Mouse (Mus musculus): ENCODE data around the gene Kras. TPM values are rescaled to one million over a fixed set of nuclear protein-coding genes. Genes with fewer than 3 reads are reported as not detected.

The Kras gene
- 10 to 100 TPM; 24.1 to 27.6 TPM for total RNA-seq (2021)
- long read RNA-seq, experiment 1, full-length matches to known transcripts = 41 of 42 reads
- long read RNA-seq, experiment 1, partial matches to known transcripts = 0 of 42 reads
- long read RNA-seq, experiment 1, other reads (novel, unspliced or antisense) = 1 of 42 reads
- long read RNA-seq, experiment 2, full-length matches to known transcripts = 36 of 41 reads
- long read RNA-seq, experiment 2, partial matches to known transcripts = 0 of 41 reads
- long read RNA-seq, experiment 2, other reads (novel, unspliced or antisense) = 5 of 41 reads

GRCm38 (mm10) chr6:145250185-145250791, at the start of gene Kras:
Gene Kras, minus strand, starts transcription at chr6:145250239.
- DNase-seq = peak; percentile 93

DNA sequence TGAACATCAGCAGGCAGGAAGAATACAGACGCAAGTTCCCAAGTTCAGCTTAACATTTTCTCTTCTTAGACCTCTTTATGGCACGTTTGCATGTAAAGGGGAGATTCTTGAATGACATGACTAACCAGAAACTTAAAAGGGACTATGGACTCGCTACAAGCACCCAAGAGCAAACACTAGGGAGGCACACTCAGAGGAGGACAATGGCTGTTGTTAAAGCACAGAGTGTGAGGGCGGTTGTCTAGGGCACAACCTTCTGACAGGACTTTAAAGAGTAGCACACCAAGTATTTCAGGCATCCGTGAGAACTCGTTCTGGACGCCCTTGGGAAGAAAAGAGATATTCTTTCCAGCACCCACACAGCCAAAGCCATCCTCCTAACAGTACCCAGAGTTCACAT, 47.6 kb upstream of the Kras start:
- no peak for DNase-seq

GRCm38 (mm10) chr6:145296979-145297378, 46.9 kb upstream of the Kras start:
- no peak for DNase-seq

GRCm38 (mm10) chr6:145295171-145295570, 45.1 kb upstream of the Kras start:
- no peak for DNase-seq

DNA sequence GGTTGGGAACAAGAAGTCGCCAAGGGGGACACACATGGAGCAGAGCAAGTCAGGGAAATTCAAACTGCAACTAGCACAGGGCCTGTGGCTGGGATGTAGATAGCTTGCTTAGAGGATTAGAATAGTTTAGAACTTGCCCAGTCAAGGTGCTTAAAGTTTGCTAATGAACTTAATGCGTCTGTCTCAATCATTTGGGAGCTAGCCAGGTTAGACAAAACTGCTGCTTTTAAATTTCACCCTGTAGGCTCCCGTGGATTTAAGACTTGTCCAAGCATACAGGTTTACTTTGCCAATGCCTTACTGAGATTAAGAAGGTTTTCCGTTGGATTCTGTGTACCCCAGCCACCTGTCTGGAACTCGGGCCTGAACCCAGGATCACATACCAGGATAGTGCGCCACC, 43.1 kb upstream of the Kras start:
- no peak for DNase-seq

- peak; percentile 50 for DNase-seq
Observed at GRCm38 (mm10) chr6:145291383-145292289, 41.6 kb upstream of the Kras start.

DNA sequence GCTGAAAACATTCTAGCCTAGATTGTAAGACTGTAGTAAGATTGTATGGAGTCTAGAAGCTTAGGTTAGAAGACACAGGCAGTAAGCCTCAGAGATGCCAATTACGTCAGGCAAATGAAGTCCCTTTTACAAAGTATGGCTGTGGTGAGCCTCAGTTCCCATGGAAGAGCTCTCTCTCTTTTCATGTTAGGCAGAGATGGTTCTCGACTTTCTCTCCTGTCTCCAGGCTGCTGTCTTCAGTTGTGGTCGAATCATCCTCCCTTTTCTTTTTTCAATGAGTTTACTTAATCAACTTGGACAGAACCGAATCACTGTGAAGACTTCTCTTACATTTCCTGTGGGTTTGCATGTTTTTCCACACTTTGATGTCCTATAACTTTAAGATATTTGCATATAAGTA, 35.6 kb upstream of the Kras start:
- DNase-seq = no peak

GRCm38 (mm10) chr6:145284286-145284685, 34.2 kb upstream of the Kras start:
- DNase-seq = no peak

DNA sequence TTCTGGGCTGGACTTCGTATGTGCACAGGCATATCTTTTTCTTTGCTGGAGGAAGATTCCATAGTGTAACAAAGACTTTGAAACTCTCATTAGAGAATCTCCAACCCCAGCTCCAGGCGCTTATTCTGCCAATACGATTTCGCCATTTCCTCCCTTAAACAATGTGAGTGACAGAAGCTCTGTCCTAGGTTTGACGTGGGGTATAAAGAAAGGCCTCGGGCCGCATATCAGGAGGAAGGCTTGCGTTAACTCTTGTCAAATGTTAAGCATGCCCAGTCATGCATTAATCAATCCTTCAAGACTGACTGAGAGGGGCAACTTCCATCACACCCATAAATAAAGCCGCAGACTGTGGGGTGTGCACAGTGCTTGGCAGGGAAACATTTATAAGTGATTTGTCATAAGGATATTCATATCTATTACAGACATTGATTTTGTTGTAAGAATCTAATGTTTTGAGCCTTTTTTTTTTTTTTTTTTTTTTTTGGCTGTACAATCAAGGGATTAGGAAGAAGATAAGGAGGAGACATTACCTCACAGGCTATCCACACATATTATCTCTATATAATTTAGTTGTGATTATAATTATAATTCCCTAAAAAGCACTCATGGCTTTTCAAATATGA, 27.2 kb upstream of the Kras start:
- DNase-seq = no peak

- DNase-seq = peak; percentile 68
Observed at GRCm38 (mm10) chr6:145276265-145276780, 26.3 kb upstream of the Kras start.

DNA sequence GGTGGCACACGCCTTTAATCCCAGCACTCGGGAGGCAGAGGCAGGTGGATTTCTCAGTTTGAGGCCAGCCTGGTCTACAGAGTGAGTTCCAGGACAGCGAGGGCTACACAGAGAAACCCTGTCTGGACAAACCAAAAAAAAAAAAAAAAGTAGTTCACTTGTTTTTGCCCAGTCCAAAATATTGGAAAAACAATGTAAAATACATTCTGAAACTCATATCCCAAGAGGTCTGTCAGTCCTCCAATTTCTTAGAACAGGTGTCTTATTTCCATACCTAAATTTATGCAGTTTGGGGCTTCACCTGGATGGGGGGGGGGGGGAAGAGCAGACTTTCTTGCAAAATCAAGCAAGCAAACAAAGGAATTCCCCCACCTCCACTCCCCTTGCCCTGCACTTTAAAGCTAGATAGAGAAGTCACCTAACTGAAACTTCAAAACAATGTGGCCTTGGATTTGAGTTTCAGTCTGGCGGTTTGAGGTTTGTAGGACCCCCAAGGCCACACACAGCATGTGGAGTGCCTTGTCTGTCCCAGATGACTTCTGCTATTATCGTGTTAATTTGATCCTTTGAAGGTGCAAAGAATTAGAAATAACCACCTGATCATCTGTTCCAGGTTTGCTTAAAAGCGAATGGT, 25.7 kb upstream of the Kras start:
- DNase-seq = no peak

DNA sequence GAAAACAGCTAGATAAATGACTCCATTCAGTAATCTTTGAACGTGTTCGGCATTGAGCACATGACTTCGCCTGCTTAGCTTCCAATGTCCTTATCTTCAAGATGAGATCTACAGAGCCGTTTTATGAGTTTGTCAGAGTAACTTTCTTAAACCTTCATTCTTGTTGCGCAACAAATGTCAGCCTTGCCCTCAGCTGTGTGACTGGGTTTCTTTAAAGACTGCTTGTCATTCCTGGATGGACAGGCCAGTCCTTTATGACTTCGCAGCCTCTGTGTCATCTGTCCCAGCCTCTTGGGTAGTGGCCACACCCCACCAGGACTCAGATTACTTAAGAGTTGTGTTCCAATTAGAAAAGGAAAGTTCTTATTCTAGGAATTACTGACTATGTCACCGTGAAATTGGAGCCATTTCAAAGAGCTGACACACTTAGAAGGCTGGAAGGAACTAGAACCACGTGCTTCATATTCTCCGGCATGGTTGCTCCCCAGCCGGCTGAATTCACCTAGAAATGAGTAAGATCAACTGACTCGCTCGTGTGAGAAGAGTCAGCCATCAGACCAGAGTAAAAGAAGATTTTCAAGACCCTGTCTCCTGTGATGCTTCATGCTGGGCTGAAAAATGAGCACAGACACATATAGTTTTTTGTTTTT, 24.1 kb upstream of the Kras start:
- no peak for DNase-seq

GRCm38 (mm10) chr6:145272142-145272937, 22.3 kb upstream of the Kras start:
- DNase-seq = no peak

DNA sequence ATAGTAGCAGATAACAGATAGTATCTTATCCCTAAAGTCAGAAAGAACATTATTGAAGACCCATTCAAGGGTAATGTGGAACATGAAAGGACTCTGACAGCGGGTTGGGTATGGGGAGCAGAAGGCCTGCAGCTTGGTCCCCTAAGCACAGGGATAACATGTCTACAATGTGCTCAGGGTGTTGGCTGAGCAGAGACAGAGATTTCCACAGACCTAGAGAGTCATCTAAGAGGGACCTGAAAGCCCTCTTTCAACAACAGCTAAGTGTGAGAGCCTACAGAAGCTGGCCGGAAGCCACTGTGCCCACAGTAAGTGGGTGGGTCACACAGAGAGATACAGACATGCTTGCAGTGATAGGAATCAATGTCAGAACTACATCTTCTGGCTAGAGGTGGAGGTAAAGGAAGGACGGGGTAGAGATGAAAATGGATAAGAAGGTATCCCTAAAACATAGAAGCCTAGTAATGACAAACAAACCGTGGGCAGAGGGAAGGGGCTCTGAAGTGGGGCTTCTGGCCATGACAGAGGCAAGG, 19.3 kb upstream of the Kras start:
- no peak for DNase-seq

- DNase-seq = no peak
Observed at GRCm38 (mm10) chr6:145267692-145268091, 17.7 kb upstream of the Kras start.

GRCm38 (mm10) chr6:145262314-145262713, 12.3 kb upstream of the Kras start:
- DNase-seq = no peak

DNA sequence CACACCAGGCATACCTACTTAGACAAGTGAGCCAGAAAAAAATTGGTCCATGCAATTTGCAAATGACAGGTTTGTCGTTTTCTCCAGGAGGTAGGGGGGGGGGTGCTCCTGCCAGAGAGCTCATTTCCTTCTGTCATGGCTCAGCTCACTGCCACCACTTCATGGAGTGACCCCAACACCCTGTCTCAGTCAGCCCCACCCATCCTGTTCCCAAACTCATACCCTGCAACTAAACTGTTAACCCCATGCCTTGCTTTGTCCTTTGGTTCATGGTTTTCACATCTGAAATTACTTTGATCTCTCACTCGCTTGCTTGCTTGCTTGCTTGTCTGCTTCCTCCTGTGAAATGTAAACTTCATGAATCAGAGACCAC, 6.6 kb upstream of the Kras start:
- no peak for DNase-seq

DNA sequence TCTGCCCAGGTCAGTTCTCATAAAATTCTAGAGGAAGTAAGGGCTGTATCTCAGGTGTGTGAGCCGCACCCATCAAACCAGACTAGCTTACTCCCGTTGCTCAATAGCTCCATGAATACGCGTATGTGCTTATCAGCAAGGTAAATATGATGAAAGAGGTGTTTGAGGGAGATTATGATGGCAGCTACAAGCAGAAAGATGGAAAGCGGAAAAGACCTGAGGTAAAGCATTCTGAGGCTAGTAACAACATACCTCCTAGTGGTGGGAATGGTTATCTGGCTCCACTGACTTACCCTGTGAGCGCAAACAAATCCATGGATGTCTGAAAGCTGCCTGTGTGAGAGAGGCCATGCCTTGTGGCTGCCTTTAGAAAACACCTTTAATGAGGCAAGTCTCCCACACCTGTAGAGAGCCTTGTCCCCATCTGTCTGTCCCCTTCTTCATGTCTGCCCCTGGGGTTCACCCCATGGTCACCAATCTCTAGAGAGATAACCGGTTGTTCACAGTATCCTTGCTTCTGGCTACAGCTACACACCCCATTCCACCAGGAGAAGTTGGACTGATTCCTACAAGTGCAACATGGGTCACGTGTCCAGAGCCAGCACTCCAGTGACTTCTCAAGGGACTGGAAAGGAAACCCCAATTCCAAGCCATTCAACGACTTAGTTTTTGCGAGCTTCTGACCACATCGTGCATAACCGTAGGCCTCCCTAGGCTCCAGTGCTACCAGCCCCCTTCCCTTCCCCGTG, 6.1 kb upstream of the Kras start:
- DNase-seq = no peak

GRCm38 (mm10) chr6:145250820-145251219, 781 bp upstream of the Kras start:
- DNase-seq = no peak

All from gastrocnemius, postnatal 10 days (tissue).